Mouse (Mus musculus): ENCODE results near the gene Il17rb.

DNA sequence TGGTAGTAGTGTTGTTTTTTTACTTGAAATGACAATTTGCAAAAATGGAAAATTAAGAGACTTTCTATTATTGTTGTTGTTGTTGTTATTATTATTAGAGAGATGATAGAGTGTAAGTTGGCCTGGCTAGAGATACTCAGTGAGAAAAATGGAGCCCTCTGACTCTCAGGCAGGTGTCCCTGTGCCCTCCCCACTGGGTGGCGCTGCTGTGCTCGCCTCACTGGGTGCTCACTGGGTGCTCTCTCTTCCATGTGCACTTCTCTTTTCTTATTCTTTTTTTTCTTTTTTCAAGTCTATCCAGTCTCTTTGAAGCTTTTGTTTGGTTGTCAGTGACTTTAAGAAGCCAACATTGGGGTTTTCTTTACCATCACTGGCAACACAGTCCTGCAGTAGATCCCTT, 18.7 kb upstream of the Il17rb start:
- no peak for TF ChIP-seq CTCF (IDR thresholded peaks at IDR 0.05; ENCODE audit: low read depth, low read length)
- no peak for TF ChIP-seq TAL1 (conservative IDR thresholded peaks at IDR 0.05; ENCODE audit: low read depth, low read length)
- no peak for TF ChIP-seq GATA1 (IDR thresholded peaks at IDR 0.05; ENCODE audit: borderline replicate concordance, low read length)
- TF ChIP-seq POLR2AphosphoS5 (IDR thresholded peaks at IDR 0.05; ENCODE audit: insufficient replicate concordance, low read depth, low read length), result no peak

Measured in G1E (cell line).